Mouse (Mus musculus): ENCODE results near the gene Robo1.

The Robo1 gene

GRCm38 (mm10) chr16:72307537-72308330, at the start of gene Robo1:
Gene Robo1, plus strand, starts transcription at chr16:72308306.
- peak in 1 of 2 experiments; percentile 45 for DNase-seq (ENCODE audit: low spot score in 2 of 2)

GRCm38 (mm10) chr16:72267839-72268238, 40.3 kb upstream of the Robo1 start:
- no peak for DNase-seq (ENCODE audit: low spot score in 2 of 2)

GRCm38 (mm10) chr16:72276390-72277074, 31.6 kb upstream of the Robo1 start:
- DNase-seq (ENCODE audit: low spot score in 2 of 2): no peak

- DNase-seq (ENCODE audit: low spot score in 2 of 2): no peak
Observed at GRCm38 (mm10) chr16:72308331-72308668, 194 bp downstream of the Robo1 start.

GRCm38 (mm10) chr16:72327321-72327720, 19.2 kb downstream of the Robo1 start:
- no peak for DNase-seq (ENCODE audit: low spot score in 2 of 2)

GRCm38 (mm10) chr16:72328579-72328978, 20.5 kb downstream of the Robo1 start:
- DNase-seq (ENCODE audit: low spot score in 2 of 2): no peak

GRCm38 (mm10) chr16:72337757-72338156, 29.7 kb downstream of the Robo1 start:
- DNase-seq (ENCODE audit: low spot score in 2 of 2): no peak

- no peak for DNase-seq (ENCODE audit: low spot score in 2 of 2)
Observed at GRCm38 (mm10) chr16:72350422-72350821, 42.3 kb downstream of the Robo1 start.

- DNase-seq (ENCODE audit: low spot score in 2 of 2): peak in 1 of 2 experiments; percentile 38
Observed at GRCm38 (mm10) chr16:72356515-72357357, 48.6 kb downstream of the Robo1 start.

- DNase-seq (ENCODE audit: low spot score in 2 of 2): no peak
Observed at GRCm38 (mm10) chr16:72376896-72377295, 68.8 kb downstream of the Robo1 start.

- no peak for DNase-seq (ENCODE audit: low spot score in 2 of 2)
Observed at GRCm38 (mm10) chr16:72381819-72382218, 73.7 kb downstream of the Robo1 start.

- no peak for DNase-seq (ENCODE audit: low spot score in 2 of 2)
Observed at GRCm38 (mm10) chr16:72383566-72383965, 75.5 kb downstream of the Robo1 start.

- DNase-seq (ENCODE audit: low spot score in 2 of 2): no peak
Observed at GRCm38 (mm10) chr16:72393512-72393911, 85.4 kb downstream of the Robo1 start.

- DNase-seq (ENCODE audit: low spot score in 2 of 2): no peak
Observed at GRCm38 (mm10) chr16:72398811-72399210, 90.7 kb downstream of the Robo1 start.

- DNase-seq (ENCODE audit: low spot score in 2 of 2): no peak
Observed at GRCm38 (mm10) chr16:72402381-72402780, 94.3 kb downstream of the Robo1 start.

GRCm38 (mm10) chr16:72409820-72410219, 101.7 kb downstream of the Robo1 start:
- no peak for DNase-seq (ENCODE audit: low spot score in 2 of 2)

GRCm38 (mm10) chr16:72411669-72412270, 103.7 kb downstream of the Robo1 start:
- no peak for DNase-seq (ENCODE audit: low spot score in 2 of 2)

GRCm38 (mm10) chr16:72412879-72413278, 104.8 kb downstream of the Robo1 start:
- no peak for DNase-seq (ENCODE audit: low spot score in 2 of 2)

- no peak for DNase-seq (ENCODE audit: low spot score in 2 of 2)
Observed at GRCm38 (mm10) chr16:72419328-72420066, 111.4 kb downstream of the Robo1 start.

GRCm38 (mm10) chr16:72422426-72422825, 114.3 kb downstream of the Robo1 start:
- no peak for DNase-seq (ENCODE audit: low spot score in 2 of 2)

GRCm38 (mm10) chr16:72434396-72434795, 126.3 kb downstream of the Robo1 start:
- no peak for DNase-seq (ENCODE audit: low spot score in 2 of 2)
